Mouse (Mus musculus): ENCODE data around the gene Syt6.

Syt6 gene

DNA sequence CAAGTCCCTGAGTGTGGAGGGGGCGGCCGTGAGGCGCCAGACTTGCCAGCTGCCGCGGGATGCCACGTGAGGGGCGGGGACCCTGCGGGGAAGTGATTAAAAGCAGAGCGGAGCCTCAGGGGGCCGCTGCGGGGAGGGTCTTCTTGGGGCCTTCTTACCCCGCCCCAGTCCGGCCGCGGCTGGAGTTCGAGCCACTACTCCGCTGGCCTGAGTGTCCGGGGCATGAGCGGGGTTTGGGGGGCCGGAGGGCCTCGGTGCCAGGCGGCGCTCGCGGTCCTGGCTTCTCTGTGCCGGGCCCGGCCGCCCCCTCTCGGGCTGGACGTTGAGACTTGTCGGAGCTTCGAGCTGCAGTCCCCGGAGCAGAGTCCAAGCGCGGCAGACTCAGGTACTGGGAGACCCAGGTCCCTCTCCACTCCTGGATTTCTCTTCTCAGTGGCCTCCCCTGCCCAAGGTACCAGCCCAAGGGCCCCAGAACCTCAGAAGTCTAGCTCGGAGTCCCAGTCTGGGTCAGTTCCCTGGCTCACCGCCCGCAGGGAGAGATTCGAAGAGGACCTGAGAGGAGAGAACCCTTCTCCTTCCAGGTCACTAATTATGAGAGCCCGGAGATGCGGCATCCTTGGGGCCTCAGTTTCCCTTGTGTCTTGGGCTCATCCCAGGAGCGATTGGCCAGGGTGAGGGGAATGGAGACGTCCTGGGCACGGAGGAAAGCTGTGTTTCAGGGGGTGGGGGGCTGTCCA is at the start of gene Syt6:
Gene Syt6, plus strand, starts transcription at position 76 of the 737 bp plus-strand sequence.
- DNase-seq (ENCODE audit: low read depth, low spot score) = peak; percentile 57

DNA sequence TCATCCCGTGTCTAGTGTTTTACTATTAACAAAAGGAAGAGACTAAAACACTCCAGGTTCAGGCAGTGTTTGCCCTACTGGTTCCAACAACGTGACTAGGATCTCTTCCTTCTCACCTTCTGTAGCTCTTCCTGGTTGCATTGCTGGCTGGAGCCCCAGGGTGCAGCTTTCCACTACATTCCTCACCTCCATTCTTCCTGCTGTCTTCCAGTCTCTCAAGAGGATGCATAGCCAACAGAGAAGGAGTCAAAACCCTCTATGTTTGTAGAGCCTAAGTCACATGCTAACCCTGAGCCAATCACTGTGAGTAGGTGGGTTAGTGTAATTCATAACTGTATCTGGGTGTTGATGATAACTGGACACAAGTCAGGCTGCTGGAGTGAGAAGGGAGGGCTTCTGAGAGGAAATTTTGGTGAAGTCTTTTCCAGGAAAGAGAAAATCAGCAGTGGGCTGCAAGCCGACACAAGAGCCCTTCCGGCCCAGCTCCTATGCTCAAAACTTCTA is 48.8 kb upstream of the Syt6 start:
- DNase-seq (ENCODE audit: low read depth, low spot score) = no peak

DNA sequence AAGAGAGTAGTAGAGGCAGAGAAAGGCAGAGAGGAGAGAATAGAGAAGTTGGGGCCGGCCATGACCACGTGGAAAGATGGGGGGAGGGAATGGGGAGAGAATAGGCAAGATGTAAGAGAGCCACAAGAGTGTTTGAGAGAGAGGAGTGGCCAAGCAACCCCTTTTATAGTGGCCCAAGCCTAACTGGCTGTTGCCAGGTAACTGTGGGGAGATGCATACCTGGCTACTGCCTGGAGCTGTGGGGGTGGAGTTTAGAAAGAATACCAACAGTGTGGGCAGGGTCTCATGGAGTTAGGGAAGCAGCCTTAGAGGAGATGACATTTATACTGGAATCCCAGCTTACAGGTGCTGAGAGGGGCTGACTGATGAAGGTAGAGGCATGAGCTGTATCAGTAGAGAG is 48.2 kb upstream of the Syt6 start:
- DNase-seq (ENCODE audit: low read depth, low spot score) = no peak

DNA sequence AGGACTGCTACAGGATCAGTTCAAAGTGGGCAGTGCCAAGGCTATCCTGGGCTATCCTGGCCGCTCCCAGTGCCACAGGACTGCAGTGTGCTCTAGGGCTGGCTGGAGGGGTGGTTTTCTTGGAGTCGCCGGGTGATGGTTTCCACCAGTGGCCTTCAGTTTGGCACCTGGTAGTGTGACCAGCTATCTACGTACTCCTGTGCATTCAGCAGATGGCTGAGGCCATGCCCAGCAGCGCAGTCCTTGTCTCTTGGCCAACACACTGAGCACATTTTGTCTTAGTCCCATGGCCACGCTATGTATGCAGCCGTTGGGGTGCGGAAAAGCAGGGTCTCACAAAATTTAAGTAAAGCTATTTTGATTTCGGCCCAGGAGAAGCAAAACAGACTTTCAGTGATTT is 41.0 kb upstream of the Syt6 start:
- peak; percentile 90 for DNase-seq (ENCODE audit: low read depth, low spot score)

DNA sequence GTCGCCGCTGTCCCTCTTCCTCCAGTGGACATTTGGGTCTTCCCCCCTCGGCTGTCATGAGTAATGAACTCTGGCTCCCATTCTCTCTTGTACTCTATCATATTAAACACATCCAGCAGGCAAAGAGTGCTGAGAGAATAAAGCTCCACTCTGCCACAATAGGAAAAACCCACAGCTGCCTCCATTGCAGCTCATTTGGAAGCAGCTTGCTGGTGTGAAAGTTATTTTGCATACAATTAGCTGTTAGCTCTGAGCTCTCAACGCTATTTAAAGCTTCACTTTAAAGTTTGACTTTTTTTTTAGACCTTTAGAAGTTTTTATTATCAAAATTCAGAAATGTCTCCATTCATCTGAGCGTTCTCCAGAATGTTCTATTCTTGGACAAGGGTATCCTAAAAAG is 39.8 kb upstream of the Syt6 start:
- DNase-seq (ENCODE audit: low read depth, low spot score) = peak; percentile 58

DNA sequence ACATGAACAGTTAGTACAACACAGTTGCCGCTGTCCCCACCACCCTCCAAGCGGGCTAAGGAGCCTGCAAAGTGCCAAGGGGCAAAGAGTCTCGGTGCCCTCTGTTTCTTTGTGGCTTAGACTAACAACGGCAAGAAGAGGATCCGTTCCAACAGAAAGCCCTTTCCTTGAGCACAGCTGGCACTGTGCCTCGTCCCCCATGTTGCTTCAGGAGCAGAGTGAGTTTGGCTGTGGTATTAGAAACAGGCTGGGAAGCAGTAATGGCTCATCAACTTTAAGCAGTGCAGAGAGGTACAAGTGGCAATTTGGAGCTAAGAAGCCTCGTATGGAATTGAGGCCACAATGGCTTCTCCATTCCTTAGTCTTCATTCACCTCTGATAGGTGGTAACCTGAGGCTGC is 35.9 kb upstream of the Syt6 start:
- peak; percentile 47 for DNase-seq (ENCODE audit: low read depth, low spot score)

DNA sequence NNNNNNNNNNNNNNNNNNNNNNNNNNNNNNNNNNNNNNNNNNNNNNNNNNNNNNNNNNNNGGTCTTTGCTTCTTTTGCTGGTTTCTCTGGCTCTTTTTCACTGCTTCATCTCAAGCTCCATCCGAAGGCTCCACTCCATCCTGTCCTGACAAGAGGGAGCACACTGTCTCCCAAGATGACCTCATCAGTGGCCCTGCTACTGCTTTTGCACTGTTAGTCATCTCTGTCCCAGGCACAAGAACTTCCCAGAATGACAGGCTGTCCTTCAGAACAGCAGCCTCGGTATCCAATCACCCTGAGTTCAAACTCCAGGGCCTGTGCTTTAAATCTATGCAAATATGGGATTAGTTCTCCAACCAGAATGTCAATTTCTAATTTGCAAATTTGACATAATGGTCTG is 28.9 kb upstream of the Syt6 start:
- no peak for DNase-seq (ENCODE audit: low read depth, low spot score)

DNA sequence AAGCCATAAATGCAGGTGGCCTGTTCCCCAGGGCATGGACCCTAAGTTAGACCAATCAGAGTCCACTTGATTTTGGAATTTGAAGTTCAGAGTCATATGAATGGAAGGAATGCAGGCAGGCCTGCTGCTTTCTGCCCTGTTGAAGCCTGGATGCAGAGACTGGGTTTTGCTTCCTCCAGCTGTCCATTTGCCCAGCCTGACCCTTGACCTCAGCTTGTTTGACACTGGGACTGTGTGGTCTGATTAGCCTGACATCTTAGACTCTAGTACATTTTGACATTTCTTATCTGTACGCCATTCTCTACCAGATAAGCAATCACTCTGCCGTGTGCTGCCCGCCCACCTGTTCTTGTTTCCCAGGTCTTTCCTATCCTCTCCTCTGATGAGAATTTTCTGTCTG is 28.4 kb upstream of the Syt6 start:
- no peak for DNase-seq (ENCODE audit: low read depth, low spot score)

DNA sequence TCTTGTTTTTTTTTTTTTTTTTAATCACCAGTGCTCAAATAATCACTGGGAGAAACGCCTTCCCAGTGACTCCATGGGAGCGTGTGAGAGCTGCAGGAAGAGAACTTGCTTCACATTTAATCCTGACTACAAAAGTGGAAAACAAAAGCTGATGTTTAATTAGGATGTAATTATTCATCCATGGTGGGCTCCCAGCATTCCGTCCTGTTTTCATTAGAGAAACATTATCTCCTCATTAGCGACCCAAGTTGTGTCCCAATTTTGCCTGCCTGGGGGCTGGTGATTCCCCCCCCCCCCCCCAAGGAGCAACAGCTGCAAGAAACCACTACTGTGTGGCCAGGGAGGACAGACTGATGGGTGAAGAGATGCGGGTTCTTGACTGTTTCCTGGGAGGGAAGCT is 24.8 kb upstream of the Syt6 start:
- DNase-seq (ENCODE audit: low read depth, low spot score) = no peak

DNA sequence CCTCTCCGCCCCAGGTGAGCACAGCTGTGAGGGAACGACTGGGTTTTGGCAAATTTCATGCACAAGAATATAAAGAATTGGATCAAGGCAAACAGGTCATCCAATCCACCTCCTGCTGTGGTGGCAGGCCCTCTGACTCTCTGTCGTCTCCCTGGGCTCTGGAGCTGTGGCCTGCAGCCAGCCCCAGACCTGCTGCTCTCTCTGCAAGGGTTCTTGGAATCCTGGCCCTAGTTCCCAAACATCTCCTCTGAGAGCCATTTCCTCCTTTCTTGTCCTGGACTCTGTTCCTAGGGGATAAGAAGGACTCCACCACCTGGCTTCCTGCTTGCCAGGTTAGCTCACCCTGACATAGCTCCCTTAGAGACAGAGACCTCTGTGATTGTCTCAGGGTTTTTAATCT is 7.8 kb upstream of the Syt6 start:
- DNase-seq (ENCODE audit: low read depth, low spot score) = peak; percentile 71

DNA sequence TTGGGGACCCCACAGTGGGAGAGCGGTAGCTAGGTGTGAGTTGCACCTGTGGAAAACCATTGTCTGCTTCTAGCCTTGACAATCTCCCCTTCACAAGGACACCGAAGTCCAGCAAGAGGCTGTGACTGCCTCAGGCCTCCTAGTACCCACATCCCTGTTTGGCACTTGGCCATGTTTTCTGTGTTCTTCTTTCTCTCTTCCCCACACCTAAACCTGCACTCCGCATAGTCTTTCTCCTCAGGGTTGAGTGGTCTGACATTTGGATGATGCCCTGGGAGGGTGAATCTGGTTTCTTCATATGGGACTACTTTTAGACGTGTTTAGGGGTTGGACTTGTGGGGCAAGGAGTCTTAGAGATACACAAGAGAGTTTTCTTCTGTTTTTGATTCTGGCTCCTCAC is 2.5 kb upstream of the Syt6 start:
- DNase-seq (ENCODE audit: low read depth, low spot score) = no peak

DNA sequence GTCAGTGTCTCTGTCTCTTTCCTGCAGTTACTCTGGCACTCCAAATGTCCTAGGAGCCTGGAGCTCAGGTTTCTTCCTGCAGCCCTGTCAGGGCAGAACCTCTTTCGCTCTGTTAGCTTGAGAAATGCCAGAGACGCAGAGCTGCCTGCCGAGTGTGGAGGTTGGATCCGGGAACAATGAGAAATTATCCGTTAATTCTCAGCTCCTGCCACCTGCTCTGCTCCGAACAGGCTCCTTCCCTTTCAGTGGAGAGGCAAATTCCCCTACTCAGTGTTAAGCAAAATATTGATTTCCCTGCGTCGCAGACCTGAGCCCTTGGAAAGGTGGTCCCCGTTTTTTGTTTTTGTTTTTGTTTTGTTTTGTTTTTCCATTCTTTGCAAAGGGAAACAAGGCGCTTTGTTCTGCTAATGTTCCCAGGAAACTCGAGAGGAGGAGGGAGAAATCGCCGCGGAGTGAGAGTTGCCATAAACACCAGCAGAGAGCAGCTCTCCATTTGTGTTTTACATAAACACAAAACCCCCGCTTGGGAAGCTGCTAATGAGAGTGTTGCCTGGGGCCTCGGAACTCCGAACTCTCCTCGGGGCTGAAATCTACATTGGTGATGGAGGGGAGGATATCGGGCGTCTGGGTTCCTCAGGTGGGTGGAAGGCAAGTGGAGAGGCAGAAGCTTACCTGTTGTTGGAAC is 1.8 kb upstream of the Syt6 start:
- DNase-seq (ENCODE audit: low read depth, low spot score) = peak; percentile 89

DNA sequence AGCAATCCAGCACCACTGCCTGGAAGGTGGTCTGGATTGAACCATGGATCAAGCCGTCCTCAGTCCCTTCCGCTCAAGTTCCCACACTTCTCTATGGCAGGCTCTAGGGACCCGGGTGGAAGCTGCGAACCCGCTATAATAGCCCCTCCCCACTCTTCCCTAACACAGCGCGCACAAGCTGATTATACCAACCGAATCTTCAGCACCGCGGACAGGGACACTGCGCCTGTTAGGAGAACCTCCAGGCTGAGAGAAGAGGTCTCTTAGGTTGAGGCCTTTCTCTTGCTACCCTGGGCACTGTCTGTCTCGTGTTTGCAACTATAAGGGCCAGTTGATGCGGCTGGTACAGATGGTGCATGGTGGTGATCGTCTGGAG is 1.3 kb upstream of the Syt6 start:
- no peak for DNase-seq (ENCODE audit: low read depth, low spot score)

DNA sequence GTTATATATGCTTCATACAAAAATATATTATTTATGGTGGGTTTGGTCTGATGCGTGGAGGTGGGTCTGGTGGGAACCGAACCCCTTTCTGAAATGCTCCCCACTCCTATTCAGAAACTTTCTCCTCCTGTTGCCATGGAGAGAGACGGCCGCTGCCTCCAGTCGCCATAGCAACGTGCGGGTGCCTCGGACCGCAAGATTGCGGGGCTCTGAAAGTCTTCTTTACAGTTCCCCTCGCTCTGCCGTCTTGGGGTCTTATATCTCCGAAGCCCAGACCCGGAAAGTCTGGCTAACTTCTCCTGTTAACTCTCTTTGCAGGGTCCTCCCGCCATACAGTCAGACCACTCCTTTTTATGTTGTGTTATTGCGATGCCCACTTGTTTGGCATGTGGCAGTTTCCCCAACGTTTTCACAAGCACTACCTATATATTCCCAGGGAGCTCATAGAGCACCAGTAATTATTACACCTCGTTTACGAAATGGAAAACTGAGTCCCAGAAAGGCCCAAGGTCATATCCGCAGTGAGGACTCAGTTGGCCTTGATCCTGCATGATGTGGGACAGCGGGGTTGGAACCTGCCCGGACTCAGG is 370 bp upstream of the Syt6 start:
- peak; percentile 49 for DNase-seq (ENCODE audit: low read depth, low spot score)

DNA sequence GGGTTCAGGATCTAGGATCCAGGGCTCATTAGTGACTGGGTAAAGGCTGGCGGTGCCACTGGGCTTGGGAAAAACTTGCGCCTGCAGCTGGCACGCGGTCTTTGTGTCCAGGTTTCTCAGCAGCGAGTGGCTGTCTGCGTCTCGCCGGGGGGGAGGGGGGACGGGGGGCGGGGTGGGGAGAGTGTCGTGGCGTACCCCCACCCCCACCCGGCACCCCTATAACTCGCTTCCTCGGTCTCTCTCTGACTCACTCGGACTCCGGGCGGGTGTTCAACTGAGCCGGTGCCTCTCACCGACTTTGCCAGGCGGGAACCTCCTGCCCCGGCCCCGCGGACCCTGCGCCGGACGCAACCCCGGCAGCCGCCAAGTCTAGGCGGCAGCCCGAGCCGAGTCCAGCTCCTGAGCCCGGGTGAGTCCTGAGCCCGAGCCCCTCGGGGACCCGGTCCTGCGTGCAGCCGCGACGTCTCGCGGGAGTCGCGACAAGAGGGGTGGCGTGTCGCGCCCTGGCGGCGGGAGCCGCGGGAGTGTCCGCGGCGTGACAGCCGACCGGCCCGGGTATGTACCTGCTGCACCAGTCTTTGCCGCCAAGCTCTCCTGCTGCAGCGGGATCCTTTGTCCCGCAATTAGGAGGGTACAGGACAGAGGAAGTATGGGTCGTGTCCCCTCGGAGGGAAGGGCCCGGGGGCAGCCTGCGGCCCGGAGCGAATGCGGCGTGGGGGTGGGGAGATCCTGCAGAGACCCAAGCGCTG is 1.0 kb downstream of the Syt6 start:
- DNase-seq (ENCODE audit: low read depth, low spot score) = no peak

DNA sequence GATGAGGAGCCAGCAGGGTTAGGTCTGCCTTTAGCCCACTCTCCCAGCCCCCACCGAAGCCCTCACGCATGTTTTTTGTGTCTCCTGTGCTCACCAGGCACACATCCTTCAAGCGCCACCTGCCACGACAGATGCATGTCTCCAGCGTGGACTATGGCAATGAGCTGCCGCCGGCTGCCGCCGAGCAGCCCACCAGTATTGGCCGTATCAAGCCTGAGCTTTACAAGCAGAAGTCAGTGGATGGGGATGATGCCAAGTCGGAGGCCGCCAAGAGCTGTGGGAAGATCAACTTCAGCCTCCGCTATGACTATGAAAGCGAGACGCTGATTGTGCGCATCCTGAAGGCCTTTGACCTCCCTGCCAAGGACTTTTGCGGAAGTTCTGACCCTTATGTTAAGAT is 12.1 kb downstream of the Syt6 start:
- no peak for DNase-seq (ENCODE audit: low read depth, low spot score)

DNA sequence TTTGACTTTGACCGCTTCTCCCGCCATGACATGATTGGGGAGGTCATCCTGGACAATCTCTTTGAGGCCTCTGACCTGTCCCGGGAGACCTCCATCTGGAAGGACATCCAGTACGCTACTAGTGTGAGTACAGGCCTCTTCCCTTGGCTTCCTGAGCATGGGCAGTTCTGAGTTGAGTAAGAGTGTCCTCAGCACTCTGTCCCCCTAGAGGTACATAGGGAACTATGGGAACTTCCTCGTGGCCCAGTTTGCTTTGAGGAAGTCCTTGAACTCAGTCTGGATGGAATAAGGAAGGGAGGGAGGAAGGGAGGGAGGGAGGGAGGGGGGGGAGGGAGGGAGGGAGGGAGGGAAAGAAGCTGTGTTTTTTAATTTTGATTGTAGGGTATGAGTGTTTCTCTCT is 12.6 kb downstream of the Syt6 start:
- no peak for DNase-seq (ENCODE audit: low read depth, low spot score)

DNA sequence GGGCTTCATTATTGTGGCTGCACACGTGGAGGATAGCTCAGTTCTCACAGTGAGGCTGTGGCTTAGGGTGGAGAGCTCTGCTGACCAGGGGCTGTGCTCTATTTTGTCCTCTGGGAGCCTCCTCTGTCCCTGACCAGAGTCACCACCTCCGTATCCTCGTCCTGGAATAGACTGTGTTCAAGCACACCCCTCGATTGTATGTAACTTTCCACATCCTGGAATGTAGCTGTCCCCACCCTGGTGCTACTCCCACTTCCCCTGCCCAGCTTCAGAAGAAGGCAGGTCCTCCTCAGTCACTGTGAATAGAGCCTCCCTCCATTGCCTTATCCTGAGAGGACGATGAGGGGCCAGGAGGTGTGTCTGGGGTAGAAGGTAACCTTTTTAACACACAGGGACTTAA is 14.6 kb downstream of the Syt6 start:
- DNase-seq (ENCODE audit: low read depth, low spot score) = no peak

DNA sequence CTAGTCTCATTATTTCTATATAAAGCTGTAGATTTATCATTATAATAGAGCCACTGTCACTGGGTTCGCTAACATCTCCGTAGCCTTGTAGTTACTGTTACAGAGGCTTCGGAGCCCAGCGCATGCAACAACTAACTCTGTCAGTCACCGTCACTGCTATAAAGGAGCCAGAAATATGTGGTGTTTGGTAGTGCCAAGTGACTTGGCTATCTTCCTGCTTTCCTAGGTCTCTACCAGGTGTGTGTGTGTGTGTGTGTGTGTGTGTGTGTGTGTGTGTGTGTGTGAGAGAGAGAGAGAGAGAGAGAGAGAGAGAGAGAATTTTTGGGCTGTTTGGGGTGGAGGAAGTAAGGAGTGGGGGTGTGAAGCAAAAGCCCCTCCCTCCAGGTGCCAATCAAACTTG is 17.6 kb downstream of the Syt6 start:
- peak; percentile 47 for DNase-seq (ENCODE audit: low read depth, low spot score)

DNA sequence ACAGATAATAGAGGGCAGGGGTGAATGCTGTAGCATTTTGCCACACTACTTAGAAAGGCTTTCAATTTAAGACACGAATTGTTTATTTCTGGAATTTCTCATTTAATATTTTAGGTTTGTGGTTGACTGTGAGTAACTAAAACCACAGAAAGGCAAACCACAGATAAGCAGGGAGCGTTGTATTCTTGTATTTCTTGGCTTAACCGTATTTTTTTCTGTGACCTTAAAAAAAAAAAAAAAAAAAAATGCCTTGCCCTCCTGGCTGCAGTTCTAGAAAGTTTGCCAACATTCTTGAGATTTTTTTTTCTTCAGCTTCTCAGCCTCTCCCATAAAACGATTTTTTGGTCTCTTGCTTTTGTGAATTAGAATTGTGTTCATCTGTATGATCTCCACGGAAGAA is 18.6 kb downstream of the Syt6 start:
- no peak for DNase-seq (ENCODE audit: low read depth, low spot score)

DNA sequence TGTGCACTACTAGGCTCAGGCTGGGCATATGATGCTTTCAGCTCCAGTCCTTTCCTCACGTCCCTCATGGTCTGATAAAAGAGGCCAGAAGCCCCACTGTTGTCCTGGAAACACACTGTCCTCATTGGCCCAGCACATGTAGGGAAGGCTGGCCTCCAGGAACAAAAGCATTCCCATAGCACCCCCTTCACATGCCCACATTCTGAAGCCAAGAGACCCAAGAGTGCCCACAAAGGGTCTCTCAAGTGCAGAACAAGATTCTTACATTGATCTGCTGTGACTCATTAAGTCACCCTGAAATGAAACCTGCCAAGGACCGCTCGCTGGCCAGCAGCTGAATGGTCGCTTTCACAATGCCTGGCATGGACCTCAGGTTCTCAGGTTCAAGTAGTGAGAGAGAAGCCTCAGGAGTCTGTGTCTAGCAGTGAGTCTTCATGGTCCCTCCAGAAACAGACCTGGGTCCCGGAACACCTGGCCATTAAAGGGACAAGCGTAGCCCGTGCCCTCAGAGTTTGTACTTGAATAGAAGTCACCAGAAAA is 20.3 kb downstream of the Syt6 start:
- no peak for DNase-seq (ENCODE audit: low read depth, low spot score)

DNA sequence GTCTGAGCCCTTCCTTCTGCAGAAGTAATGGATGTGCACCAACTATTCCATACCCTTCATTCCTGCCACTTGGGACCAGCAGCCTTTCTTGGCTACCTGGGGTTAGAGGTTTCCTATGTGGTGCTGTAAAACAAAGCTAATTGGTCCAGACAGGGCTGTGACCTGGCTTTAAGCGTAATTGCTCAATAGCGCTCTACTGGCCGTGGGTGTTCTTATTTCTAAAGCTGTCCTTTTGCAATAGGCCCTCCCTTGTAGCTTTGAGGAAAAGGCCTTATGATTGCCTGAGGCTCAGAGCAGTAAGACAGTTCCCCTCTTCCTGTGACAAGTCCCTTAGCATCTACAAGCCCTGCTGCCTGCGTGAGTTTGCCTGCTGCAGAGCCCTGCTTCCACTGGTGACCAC is 22.6 kb downstream of the Syt6 start:
- DNase-seq (ENCODE audit: low read depth, low spot score) = no peak
